Mouse (Mus musculus) liver, embryonic 12.5 days (tissue): ENCODE data around the gene Efhd1. TPM values are rescaled to one million over a fixed set of nuclear protein-coding genes. Genes with fewer than 3 reads are reported as not detected.

ENCODE experiments used
- ATAC-seq: fragments of 200-750 bp; cut with Nextera tagmentation; 2 replicates; pipeline ENCODE4 v1.8.0; 2017; ENCODE audit warnings: moderate number of reproducible peaks, mild to moderate bottlenecking, moderate library complexity
- H3K27ac ChIP-seq: fragments of 300-500 bp; sonication (generic); 2 replicates; pipeline ENCODE4 v1.5.1; 2016; ENCODE audit warnings: mild to moderate bottlenecking
- H3K27me3 ChIP-seq: fragments of 300-500 bp; sonication (generic); replicated peaks from 2 replicates; pipeline ENCODE4 v1.6.1; 2016; ENCODE audit warnings: mild to moderate bottlenecking, moderate library complexity
- H3K36me3 ChIP-seq: fragments of 300-500 bp; sonication (generic); 2 replicates; pipeline ENCODE4 v1.6.1; 2016; ENCODE audit warnings: mild to moderate bottlenecking, moderate library complexity
- H3K4me1 ChIP-seq: fragments of 300-500 bp; sonication (generic); 2 replicates; pipeline ENCODE4 v1.6.1; 2016
- H3K4me2 ChIP-seq: fragments of 300-500 bp; sonication (generic); 2 replicates; pipeline ENCODE4 v1.6.1; 2016; ENCODE audit warnings: mild to moderate bottlenecking, moderate library complexity
- H3K4me3 ChIP-seq: fragments of 300-500 bp; sonication (generic); 2 replicates; pipeline ENCODE4 v1.5.1; 2016; ENCODE audit warnings: mild to moderate bottlenecking, moderate library complexity
- H3K9ac ChIP-seq: fragments of 300-500 bp; sonication (generic); 2 replicates; pipeline ENCODE4 v1.6.1; 2016; ENCODE audit warnings: mild to moderate bottlenecking, moderate library complexity
- H3K9me3 ChIP-seq: fragments of 300-500 bp; sonication (generic); replicated peaks from 2 replicates; pipeline ENCODE4 v1.6.1; 2016; ENCODE audit warnings: mild to moderate bottlenecking, moderate library complexity
- WGBS: fragments of 180-500 bp; shearing (Covaris S2); methylation state at CpG from one replicate; pipeline ENCODE4 v1.1.7; 2016; ENCODE audit not compliant: insufficient replicate concordance; 5-methylcytosine and 5-hydroxymethylcytosine counted together
- polyA plus RNA-seq: library from polyadenylated mRNA; unstranded; fragments of >200 nt; fragmentation: Nextera tagmentation; extraction: Ambion mirVana; gene quantifications from 2 replicates; pipeline ENCODE4 v1.2.1, GENCODE M21; 2016

The Efhd1 gene
- polyA plus RNA-seq, 1 experiment from 2014 or later: not detected

GRCm38 (mm10) chr1:87313843-87314570 lies 49.8 kb downstream of the Efhd1 start:
- Histone ChIP-seq H3K4me3 (no peak overlapping the region), H3K27ac (no peak overlapping the region), H3K36me3 (no peaks in the 10 kb centered on the region), H3K9me3 (no peaks in the 10 kb centered on the region), H3K4me2 (no peak overlapping the region), H3K27me3 (no peaks in the 10 kb centered on the region), H3K4me1 (no peaks in the 10 kb centered on the region), H3K9ac (no peak overlapping the region)
- 70% methylated on average over 8 of the region's 8 CpGs for WGBS
- no peak for ATAC-seq

GRCm38 (mm10) chr1:87315431-87315830 lies 51.3 kb downstream of the Efhd1 start:
- ATAC-seq: no peak
- no peaks in the 10 kb centered on the region for H3K4me1 ChIP-seq
- 70% methylated on average over 2 of the region's 2 CpGs for WGBS
- no peak overlapping the region for H3K4me3 ChIP-seq
- H3K27me3 ChIP-seq: no peaks in the 10 kb centered on the region
- no peak overlapping the region for H3K27ac ChIP-seq
- H3K9me3 ChIP-seq: peaks cover 8% of the 10 kb centered on the region
- no peak overlapping the region for H3K9ac ChIP-seq
- no peak overlapping the region for H3K4me2 ChIP-seq
- H3K36me3 ChIP-seq: no peaks in the 10 kb centered on the region

GRCm38 (mm10) chr1:87315894-87316293 lies 51.7 kb downstream of the Efhd1 start:
- no peak for ATAC-seq
- WGBS: 35% methylated on average over 2 of the region's 2 CpGs
- no peak overlapping the region for H3K27ac ChIP-seq
- H3K4me2 ChIP-seq: no peak overlapping the region
- no peaks in the 10 kb centered on the region for H3K36me3 ChIP-seq
- H3K4me3 ChIP-seq: no peak overlapping the region
- peaks cover 10% of the 10 kb centered on the region for H3K9me3 ChIP-seq
- no peaks in the 10 kb centered on the region for H3K4me1 ChIP-seq
- H3K27me3 ChIP-seq: no peaks in the 10 kb centered on the region
- H3K9ac ChIP-seq: no peak overlapping the region

- no peak overlapping the region for H3K4me3 ChIP-seq
- no peak overlapping the region for H3K27ac ChIP-seq
- H3K4me2 ChIP-seq: no peak overlapping the region
- no peaks in the 10 kb centered on the region for H3K36me3 ChIP-seq
- H3K9ac ChIP-seq: no peak overlapping the region
- WGBS: 49% methylated on average over 3 of the region's 3 CpGs
- H3K9me3 ChIP-seq: peaks cover 14% of the 10 kb centered on the region
- no peak for ATAC-seq
- H3K27me3 ChIP-seq: no peaks in the 10 kb centered on the region
- no peaks in the 10 kb centered on the region for H3K4me1 ChIP-seq
Measured at GRCm38 (mm10) chr1:87316672-87317071, 52.5 kb downstream of the Efhd1 start.

- H3K4me2 ChIP-seq: no peak overlapping the region
- H3K4me1 ChIP-seq: no peaks in the 10 kb centered on the region
- no peak for ATAC-seq
- H3K9me3 ChIP-seq: peaks cover 14% of the 10 kb centered on the region
- 0 out of 2 replicates have a peak, but pooled peaks cover 3% of the 10 kb centered on the region for H3K27me3 ChIP-seq
- no peak overlapping the region for H3K27ac ChIP-seq
- no peaks in the 10 kb centered on the region for H3K36me3 ChIP-seq
- H3K4me3 ChIP-seq: no peak overlapping the region
- WGBS: 0% methylated on average over 1 of the region's 1 CpGs
- H3K9ac ChIP-seq: no peak overlapping the region
Measured at GRCm38 (mm10) chr1:87321071-87321470, 56.9 kb downstream of the Efhd1 start.

GRCm38 (mm10) chr1:87322778-87323177 lies 58.6 kb downstream of the Efhd1 start:
- Histone ChIP-seq H3K9ac (no peak overlapping the region), H3K4me3 (no peak overlapping the region), H3K27me3 (0 out of 2 replicates have a peak, but pooled peaks cover 3% of the 10 kb centered on the region), H3K4me1 (0 out of 2 replicates have a peak, but pooled peaks cover 4% of the 10 kb centered on the region), H3K36me3 (no peaks in the 10 kb centered on the region), H3K4me2 (no peak overlapping the region), H3K27ac (no peak overlapping the region), H3K9me3 (peaks cover 14% of the 10 kb centered on the region)
- no peak for ATAC-seq
- 76% methylated on average over 3 of the region's 3 CpGs for WGBS

GRCm38 (mm10) chr1:87324649-87325048 lies 60.5 kb downstream of the Efhd1 start:
- Histone ChIP-seq H3K27me3 (0 out of 2 replicates have a peak, but pooled peaks cover 3% of the 10 kb centered on the region), H3K4me3 (no peak overlapping the region), H3K9ac (no peak overlapping the region), H3K36me3 (peaks cover 1% of the 10 kb centered on the region; the same call in 1 of the 2 replicates), H3K27ac (no peak overlapping the region), H3K4me2 (no peak overlapping the region), H3K9me3 (peaks cover 14% of the 10 kb centered on the region), H3K4me1 (peaks cover 22% of the 10 kb centered on the region)
- no peak for ATAC-seq

GRCm38 (mm10) chr1:87326742-87327163 lies 62.6 kb downstream of the Efhd1 start, which contains the start of gene Gigyf2:
Gene Gigyf2 (plus strand): TSS chr1:87326998.
- H3K4me2 ChIP-seq: peak within 1 kb of the TSS; percentile 81
- peak within 1 kb of the TSS; percentile 88 for H3K27ac ChIP-seq
- H3K9ac ChIP-seq: peak within 1 kb of the TSS; percentile 98
- H3K4me3 ChIP-seq: peak within 1 kb of the TSS; percentile 99
- H3K27me3 ChIP-seq: 0 out of 2 replicates have a peak, but pooled peaks cover 3% of the 10 kb centered on the region
- peak; percentile 98 for ATAC-seq
- H3K36me3 ChIP-seq: peaks cover 10% of the 10 kb centered on the region
- no peaks in the 10 kb centered on the region for H3K9me3 ChIP-seq
- under 1% methylated on average over 33 of the region's 36 CpGs for WGBS
- H3K4me1 ChIP-seq: peaks cover 34% of the 10 kb centered on the region

GRCm38 (mm10) chr1:87327165-87327861 lies 63.1 kb downstream of the Efhd1 start:
- H3K4me3 ChIP-seq: peak overlapping the region; percentile 99
- H3K27me3 ChIP-seq: 0 out of 2 replicates have a peak, but pooled peaks cover 3% of the 10 kb centered on the region
- under 1% methylated on average over 47 of the region's 53 CpGs for WGBS
- H3K9ac ChIP-seq: peak overlapping the region; percentile 98
- peaks cover 35% of the 10 kb centered on the region for H3K4me1 ChIP-seq
- H3K36me3 ChIP-seq: peaks cover 13% of the 10 kb centered on the region
- peak overlapping the region; percentile 81 for H3K4me2 ChIP-seq
- peak overlapping the region; percentile 88 for H3K27ac ChIP-seq
- peak; percentile 82 for ATAC-seq
- no peaks in the 10 kb centered on the region for H3K9me3 ChIP-seq

GRCm38 (mm10) chr1:87331774-87332173 lies 67.6 kb downstream of the Efhd1 start:
- no peak overlapping the region for H3K4me3 ChIP-seq
- no peaks in the 10 kb centered on the region for H3K9me3 ChIP-seq
- no peak for ATAC-seq
- H3K9ac ChIP-seq: no peak overlapping the region
- 90% methylated on average over 4 of the region's 4 CpGs for WGBS
- peaks cover 54% of the 10 kb centered on the region for H3K36me3 ChIP-seq
- no peak overlapping the region for H3K27ac ChIP-seq
- H3K27me3 ChIP-seq: no peaks in the 10 kb centered on the region
- no peak overlapping the region for H3K4me2 ChIP-seq
- peaks cover 35% of the 10 kb centered on the region for H3K4me1 ChIP-seq

- no peak for ATAC-seq
- Histone ChIP-seq H3K9ac (no peak overlapping the region), H3K9me3 (no peaks in the 10 kb centered on the region), H3K4me1 (0 out of 2 replicates have a peak, but pooled peaks cover 3% of the 10 kb centered on the region), H3K4me2 (no peak overlapping the region), H3K36me3 (peaks cover 31% of the 10 kb centered on the region), H3K4me3 (no peak overlapping the region), H3K27ac (no peak overlapping the region), H3K27me3 (no peaks in the 10 kb centered on the region)
- 64% methylated on average over 2 of the region's 2 CpGs for WGBS
Measured at GRCm38 (mm10) chr1:87350576-87350975, 86.4 kb downstream of the Efhd1 start.

- H3K27ac ChIP-seq: no peak overlapping the region
- H3K27me3 ChIP-seq: no peaks in the 10 kb centered on the region
- ATAC-seq: no peak
- no peaks in the 10 kb centered on the region for H3K9me3 ChIP-seq
- no peaks in the 10 kb centered on the region for H3K4me1 ChIP-seq
- peaks cover 27% of the 10 kb centered on the region for H3K36me3 ChIP-seq
- H3K9ac ChIP-seq: no peak overlapping the region
- WGBS: 56% methylated on average over 1 of the region's 1 CpGs
- no peak overlapping the region for H3K4me3 ChIP-seq
- H3K4me2 ChIP-seq: no peak overlapping the region
Measured at GRCm38 (mm10) chr1:87360276-87360675, 96.1 kb downstream of the Efhd1 start.
